Mouse (Mus musculus) retina, embryonic 14.5 days (tissue): ENCODE measurements around the gene St8sia6.
"Not testable (repeated sequence)": the region's sequence is repeated elsewhere in the genome, so short reads cannot be mapped to it uniquely, and the experiment has no call there.

Experiments used
- DNase-seq: peaks from one replicate; pipeline ENCODE4 v3.0.0-alpha.2; 2015; ENCODE audit warnings: low spot score

Gene St8sia6

DNA sequence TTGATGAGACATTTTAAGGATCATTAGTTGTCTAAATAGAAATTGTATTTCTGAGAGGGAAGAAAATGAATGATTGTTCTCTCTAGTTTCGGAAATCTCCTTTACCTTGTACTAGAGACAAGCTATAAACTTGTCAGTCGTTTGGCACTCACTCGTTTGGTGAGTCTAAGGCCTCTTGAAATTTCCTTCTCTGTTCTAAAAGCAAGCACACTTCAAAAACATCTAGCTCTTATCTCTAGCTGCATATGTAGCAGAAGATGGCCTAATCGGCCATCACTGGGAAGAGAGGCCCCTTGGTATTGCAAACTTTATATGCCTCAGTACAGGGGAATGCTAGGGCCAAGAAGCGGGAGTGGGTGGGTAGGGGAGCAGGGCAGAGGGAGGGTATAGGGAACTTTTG, 190.2 kb downstream of the St8sia6 start:
- DNase-seq = not testable (repeated sequence)

DNA sequence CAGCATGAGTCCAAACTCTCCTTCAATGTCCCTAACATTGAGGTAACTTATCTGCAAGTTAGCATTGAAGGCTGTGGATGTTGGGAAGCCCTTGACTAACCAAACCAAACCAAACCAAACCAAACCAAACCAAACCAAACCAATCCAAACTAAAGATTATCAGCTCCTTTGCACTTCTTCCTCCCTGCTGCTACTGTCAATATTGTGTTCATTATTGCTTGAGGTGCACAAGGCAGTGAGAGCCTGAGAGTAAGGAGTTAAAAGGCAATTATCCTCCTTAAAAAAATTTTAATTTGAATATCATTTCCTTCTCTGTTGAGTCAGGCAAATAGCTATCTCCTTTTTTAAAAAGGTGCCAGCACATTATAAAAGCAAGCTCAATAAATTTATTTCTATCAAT, 190.8 kb downstream of the St8sia6 start:
- no peak for DNase-seq
